Mouse (Mus musculus) intestine, embryonic 15.5 days (tissue): ENCODE measurements around the gene Adcy9. TPM values are rescaled to one million over a fixed set of nuclear protein-coding genes. Genes with fewer than 3 reads are reported as not detected.

Experiments used
- ATAC-seq: fragments of 200-750 bp; cut with Nextera tagmentation; 2 replicates; pipeline ENCODE4 v1.8.0; 2017; ENCODE audit warnings: moderate TSS enrichment, moderate library complexity
- H3K27ac ChIP-seq: fragments of 300-500 bp; sonication (generic); 2 replicates; pipeline ENCODE4 v1.5.1; 2015; ENCODE audit warnings: mild to moderate bottlenecking, inconsistent platforms
- H3K27me3 ChIP-seq: fragments of 300-500 bp; sonication (generic); replicated peaks from 2 replicates; pipeline ENCODE4 v1.6.1; 2015; ENCODE audit warnings: inconsistent platforms
- H3K36me3 ChIP-seq: fragments of 300-500 bp; sonication (generic); 2 replicates; pipeline ENCODE4 v1.6.1; 2015; ENCODE audit warnings: inconsistent platforms
- H3K4me1 ChIP-seq: fragments of 300-500 bp; sonication (generic); replicated peaks from 2 replicates; pipeline ENCODE4 v1.6.1; 2015; ENCODE audit warnings: inconsistent platforms
- H3K4me2 ChIP-seq: fragments of 300-500 bp; sonication (generic); replicated peaks from 2 replicates; pipeline ENCODE4 v1.6.1; 2015; ENCODE audit warnings: mild to moderate bottlenecking, inconsistent platforms
- H3K4me3 ChIP-seq: fragments of 300-500 bp; sonication (generic); replicated peaks from 2 replicates; pipeline ENCODE4 v1.5.1; 2015; ENCODE audit warnings: inconsistent platforms
- H3K9ac ChIP-seq: fragments of 300-500 bp; sonication (generic); 2 replicates; pipeline ENCODE4 v1.6.1; 2015; ENCODE audit warnings: inconsistent platforms
- H3K9me3 ChIP-seq: fragments of 300-500 bp; sonication (generic); 2 replicates; pipeline ENCODE4 v1.6.1; 2016; ENCODE audit warnings: inconsistent platforms
- WGBS: fragments of 180-500 bp; shearing (Covaris S2); methylation state at CpG from one replicate; pipeline ENCODE4 v1.1.7; 2015; 5-methylcytosine and 5-hydroxymethylcytosine counted together
- polyA plus RNA-seq: library from polyadenylated mRNA; unstranded; fragments of >200 nt; fragmentation: Nextera tagmentation; extraction: Ambion mirVana; gene quantifications from 2 replicates; pipeline ENCODE4 v1.2.1, GENCODE M21; 2015

The Adcy9 gene
- 1.5 and 1.7 TPM in 2 replicates for polyA plus RNA-seq

GRCm38 (mm10) chr16:4420298-4421054 lies at the start of gene Adcy9:
TSS of gene Adcy9 (minus strand) at chr16:4420498.
- peak within 1 kb of the TSS; percentile 84 for H3K27ac ChIP-seq
- peak within 1 kb of the TSS; percentile 80 for H3K9ac ChIP-seq
- H3K27me3 ChIP-seq, result no peaks in the 10 kb centered on the region
- peaks cover 19% of the 10 kb centered on the region for H3K4me1 ChIP-seq
- H3K9me3 ChIP-seq, result no peaks in the 10 kb centered on the region
- ATAC-seq, result peak; percentile 96
- peak within 1 kb of the TSS; percentile 91 for H3K4me3 ChIP-seq
- H3K36me3 ChIP-seq, result no peaks in the 10 kb centered on the region
- WGBS, result under 1% methylated on average over 33 of the region's 64 CpGs
- peak within 1 kb of the TSS; percentile 99 for H3K4me2 ChIP-seq

GRCm38 (mm10) chr16:4469599-4470352 lies 49.5 kb upstream of the Adcy9 start:
- WGBS, result 47% methylated on average over 10 of the region's 10 CpGs
- Histone ChIP-seq H3K9ac (no peak overlapping the region), H3K36me3 (no peaks in the 10 kb centered on the region), H3K4me2 (0 out of 2 replicates have a peak overlapping the region, but pooled peaks have one; percentile 9), H3K9me3 (no peaks in the 10 kb centered on the region), H3K27me3 (no peaks in the 10 kb centered on the region), H3K4me1 (0 out of 2 replicates have a peak, but pooled peaks cover 8% of the 10 kb centered on the region), H3K27ac (peak overlapping the region; percentile 73), H3K4me3 (no peak overlapping the region)
- ATAC-seq, result peak; percentile 86

GRCm38 (mm10) chr16:4464529-4465089 lies 44.3 kb upstream of the Adcy9 start:
- 50% methylated on average over 9 of the region's 9 CpGs for WGBS
- no peaks in the 10 kb centered on the region for H3K9me3 ChIP-seq
- no peaks in the 10 kb centered on the region for H3K4me1 ChIP-seq
- H3K4me2 ChIP-seq, result no peak overlapping the region
- no peaks in the 10 kb centered on the region for H3K36me3 ChIP-seq
- no peak overlapping the region for H3K9ac ChIP-seq
- ATAC-seq, result no peak
- H3K27me3 ChIP-seq, result no peaks in the 10 kb centered on the region
- H3K27ac ChIP-seq, result no peak overlapping the region
- no peak overlapping the region for H3K4me3 ChIP-seq

- H3K27ac ChIP-seq, result no peak overlapping the region
- no peaks in the 10 kb centered on the region for H3K36me3 ChIP-seq
- no peak overlapping the region for H3K4me3 ChIP-seq
- H3K4me2 ChIP-seq, result no peak overlapping the region
- no peaks in the 10 kb centered on the region for H3K27me3 ChIP-seq
- no peak overlapping the region for H3K9ac ChIP-seq
- WGBS, result 86% methylated on average over 3 of the region's 3 CpGs
- H3K4me1 ChIP-seq, result no peaks in the 10 kb centered on the region
- H3K9me3 ChIP-seq, result no peaks in the 10 kb centered on the region
- ATAC-seq, result no peak
Measured at GRCm38 (mm10) chr16:4457927-4458326, 37.6 kb upstream of the Adcy9 start.

GRCm38 (mm10) chr16:4456391-4456790 lies 36.1 kb upstream of the Adcy9 start:
- ATAC-seq, result no peak
- 84% methylated on average over 5 of the region's 5 CpGs for WGBS

GRCm38 (mm10) chr16:4455693-4456092 lies 35.4 kb upstream of the Adcy9 start:
- Histone ChIP-seq H3K27me3 (no peaks in the 10 kb centered on the region), H3K36me3 (no peaks in the 10 kb centered on the region), H3K9ac (no peak overlapping the region), H3K4me3 (no peak overlapping the region), H3K9me3 (no peaks in the 10 kb centered on the region), H3K4me1 (no peaks in the 10 kb centered on the region), H3K27ac (no peak overlapping the region), H3K4me2 (no peak overlapping the region)
- 84% methylated on average over 4 of the region's 4 CpGs for WGBS
- no peak for ATAC-seq

More at GRCm38 (mm10) chr16:4456391-4456790, 36.1 kb upstream of the Adcy9 start:
- Histone ChIP-seq H3K9me3 (no peaks in the 10 kb centered on the region), H3K4me1 (no peaks in the 10 kb centered on the region), H3K4me3 (no peak overlapping the region), H3K36me3 (no peaks in the 10 kb centered on the region), H3K9ac (no peak overlapping the region), H3K4me2 (no peak overlapping the region), H3K27me3 (no peaks in the 10 kb centered on the region), H3K27ac (no peak overlapping the region)

GRCm38 (mm10) chr16:4454563-4454962 lies 34.3 kb upstream of the Adcy9 start:
- no peak overlapping the region for H3K27ac ChIP-seq
- WGBS, result 85% methylated on average over 7 of the region's 7 CpGs
- no peaks in the 10 kb centered on the region for H3K36me3 ChIP-seq
- H3K4me3 ChIP-seq, result no peak overlapping the region
- no peak for ATAC-seq
- H3K4me1 ChIP-seq, result no peaks in the 10 kb centered on the region
- no peak overlapping the region for H3K4me2 ChIP-seq
- H3K9me3 ChIP-seq, result no peaks in the 10 kb centered on the region
- no peak overlapping the region for H3K9ac ChIP-seq
- H3K27me3 ChIP-seq, result no peaks in the 10 kb centered on the region

- no peak for ATAC-seq
- H3K4me1 ChIP-seq, result peaks cover 4% of the 10 kb centered on the region; the same call in 1 of the 2 replicates
Measured at GRCm38 (mm10) chr16:4449418-4449817, 29.1 kb upstream of the Adcy9 start.

GRCm38 (mm10) chr16:4448235-4448634 lies 27.9 kb upstream of the Adcy9 start:
- ATAC-seq, result peak; percentile 46; the same call in 1 of the 2 replicates
- Histone ChIP-seq H3K4me1 (peaks cover 4% of the 10 kb centered on the region; the same call in 1 of the 2 replicates), H3K9ac (no peak overlapping the region), H3K4me2 (no peak overlapping the region), H3K27me3 (no peaks in the 10 kb centered on the region), H3K4me3 (no peak overlapping the region), H3K27ac (no peak overlapping the region), H3K36me3 (no peaks in the 10 kb centered on the region), H3K9me3 (no peaks in the 10 kb centered on the region)
- 42% methylated on average over 9 of the region's 9 CpGs for WGBS

More at GRCm38 (mm10) chr16:4449418-4449817, 29.1 kb upstream of the Adcy9 start:
- Histone ChIP-seq H3K36me3 (no peaks in the 10 kb centered on the region), H3K27me3 (no peaks in the 10 kb centered on the region), H3K27ac (no peak overlapping the region), H3K9ac (no peak overlapping the region), H3K4me3 (no peak overlapping the region), H3K9me3 (no peaks in the 10 kb centered on the region), H3K4me2 (no peak overlapping the region)
- WGBS, result 90% methylated on average over 6 of the region's 6 CpGs

- Histone ChIP-seq H3K36me3 (no peaks in the 10 kb centered on the region), H3K4me2 (no peak overlapping the region), H3K9me3 (no peaks in the 10 kb centered on the region), H3K4me3 (no peak overlapping the region), H3K9ac (no peak overlapping the region), H3K27ac (no peak overlapping the region), H3K27me3 (no peaks in the 10 kb centered on the region), H3K4me1 (peaks cover 4% of the 10 kb centered on the region; the same call in 1 of the 2 replicates)
- peak; percentile 82 for ATAC-seq
- WGBS, result 34% methylated on average over 4 of the region's 4 CpGs
Measured at GRCm38 (mm10) chr16:4446395-4446794, 26.1 kb upstream of the Adcy9 start.

- Histone ChIP-seq H3K27ac (no peak overlapping the region), H3K4me3 (no peak overlapping the region), H3K4me1 (peaks cover 4% of the 10 kb centered on the region; the same call in 1 of the 2 replicates), H3K4me2 (no peak overlapping the region), H3K27me3 (no peaks in the 10 kb centered on the region), H3K9ac (no peak overlapping the region), H3K9me3 (no peaks in the 10 kb centered on the region), H3K36me3 (no peaks in the 10 kb centered on the region)
- no peak for ATAC-seq
- 75% methylated on average over 1 of the region's 1 CpGs for WGBS
Measured at GRCm38 (mm10) chr16:4444378-4444777, 24.1 kb upstream of the Adcy9 start.
